In the genomic region with DNA sequence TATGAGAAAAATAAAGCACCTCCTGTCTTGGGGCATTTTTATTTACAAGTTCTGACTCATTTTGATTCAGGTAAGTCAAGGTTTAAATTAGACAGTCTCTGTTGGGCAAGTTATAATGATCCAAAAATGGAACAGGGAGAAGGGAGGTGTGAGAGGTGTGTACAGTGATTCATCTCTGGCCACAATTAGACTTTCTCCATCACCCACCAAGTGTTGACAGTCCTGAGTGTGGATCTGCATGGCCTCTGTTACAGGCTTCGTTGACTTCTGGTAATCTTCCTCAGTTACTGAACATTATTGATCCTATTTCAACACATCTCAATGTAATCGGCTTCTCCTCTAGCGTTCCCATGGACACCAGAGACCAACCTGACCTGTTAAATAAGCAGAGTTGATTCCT, we compare ENCODE assay signal across 24 mouse cellular contexts. TPM values are rescaled to one million over a fixed set of nuclear protein-coding genes. Genes with fewer than 3 reads are reported as not detected.
DNase-seq lines count a peak whose midpoint lies in the region; ATAC-seq and TF ChIP-seq lines count a peak whose summit lies in the region.
"Had no signal": no experiment of that assay in that cellular context is flagged by ENCODE, and none has a peak within 500 bp of the region (broad histone marks: within the 10 kb centered on the region; RNA-seq: fewer than 3 reads in every experiment).

No protein-coding gene starts in this region.

- H3K36me3 ChIP-seq in heart, adult 2 months (ENCODE audit: control insufficient read depth, insufficient read depth, low read length): no peaks in the 10 kb centered on the region; the same call in 1 of the 2 replicates
- no peaks in the 10 kb centered on the region for H3K36me3 ChIP-seq in heart, embryonic 16.5 days (ENCODE audit: control insufficient read depth, insufficient read depth)
- no peaks in the 10 kb centered on the region for H3K36me3 ChIP-seq in neural tube, embryonic 15.5 days
- H3K36me3 ChIP-seq in limb, embryonic 10.5 days: no peaks in the 10 kb centered on the region
- H3K36me3 ChIP-seq: embryonic facial prominence, embryonic 10.5 days; heart, embryonic 13.5 days; hindbrain, embryonic 15.5 days had no signal

- peak in 1 of 2 experiments; percentile 50 for DNase-seq in heart, adult 2 months
- DNase-seq in heart, postnatal 25 days (ENCODE audit: low spot score): no peak
- DNase-seq in heart, adult 9 months (ENCODE audit: low spot score in 2 of 2): peak; percentile 49 to 59
- peak; percentile 17 to 27 for DNase-seq in heart, postnatal 36 days
- DNase-seq in limb, embryonic 10.5 days (ENCODE audit: low spot score): no peak
- DNase-seq: adrenal gland, postnatal 25 days; cerebellum, adult 2 months; cerebellum, postnatal 10 days; gastrocnemius, postnatal 36 days; kidney, adult 2 months had no signal

- no peaks in the 10 kb centered on the region for H3K27me3 ChIP-seq in heart, adult 2 months (ENCODE audit: control insufficient read depth, insufficient read depth, low read length)
- H3K27me3 ChIP-seq in heart, embryonic 16.5 days (ENCODE audit: control insufficient read depth, insufficient read depth, low read length): no peaks in the 10 kb centered on the region
- H3K27me3 ChIP-seq in neural tube, embryonic 15.5 days (replicated peaks): no peaks in the 10 kb centered on the region
- no peaks in the 10 kb centered on the region for H3K27me3 ChIP-seq in limb, embryonic 10.5 days (ENCODE audit: low read depth, poor library complexity, severe bottlenecking)
- H3K27me3 ChIP-seq: CH12.LX; heart, embryonic 13.5 days; hindbrain, embryonic 15.5 days; Patski had no signal

- no peak overlapping the region for H3K9ac ChIP-seq in heart, adult 2 months (ENCODE audit: low read depth, low read length)
- H3K9ac ChIP-seq in heart, embryonic 16.5 days (ENCODE audit: low read length): no peak overlapping the region
- no peak overlapping the region for H3K9ac ChIP-seq in neural tube, embryonic 15.5 days (replicated peaks)
- H3K9ac ChIP-seq: heart, embryonic 13.5 days; hindbrain, embryonic 15.5 days had no signal

- no peaks in the 10 kb centered on the region for H3K9me3 ChIP-seq in heart, embryonic 16.5 days (replicated peaks; ENCODE audit: control insufficient read depth, low read length)
- H3K9me3 ChIP-seq in neural tube, embryonic 15.5 days (replicated peaks): no peaks in the 10 kb centered on the region
- no peaks in the 10 kb centered on the region for H3K9me3 ChIP-seq in limb, embryonic 10.5 days (replicated peaks)
- H3K9me3 ChIP-seq: embryonic facial prominence, embryonic 10.5 days; heart, embryonic 13.5 days; hindbrain, embryonic 15.5 days had no signal

- 47% methylated on average over 3 of the region's 3 CpGs for WGBS in heart, adult 2 months
- 46% methylated on average over 3 of the region's 3 CpGs for WGBS in heart, embryonic 16.5 days
- 92% methylated on average over 3 of the region's 3 CpGs for WGBS in neural tube, embryonic 15.5 days
- 84% methylated on average over 3 of the region's 3 CpGs for WGBS in limb, embryonic 10.5 days

- H3K4me1 ChIP-seq in heart, adult 2 months (ENCODE audit: control insufficient read depth, insufficient read depth, low read length): no peaks in the 10 kb centered on the region
- H3K4me1 ChIP-seq in heart, embryonic 16.5 days (ENCODE audit: control insufficient read depth, insufficient read depth, low read length): peaks cover 8% of the 10 kb centered on the region
- no peaks in the 10 kb centered on the region for H3K4me1 ChIP-seq in neural tube, embryonic 15.5 days
- H3K4me1 ChIP-seq in limb, embryonic 10.5 days: no peaks in the 10 kb centered on the region
- H3K4me1 ChIP-seq: embryonic facial prominence, embryonic 10.5 days; heart, embryonic 13.5 days; hindbrain, embryonic 15.5 days had no signal

- H3K79me2 ChIP-seq in heart, adult 2 months (replicated peaks; ENCODE audit: control insufficient read depth, insufficient read depth, low read length): no peaks in the 10 kb centered on the region

- H3K4me2 ChIP-seq in heart, embryonic 16.5 days (ENCODE audit: low read depth, low read length): no peak overlapping the region; the same call in 1 of the 2 replicates
- no peak overlapping the region for H3K4me2 ChIP-seq in neural tube, embryonic 15.5 days
- H3K4me2 ChIP-seq: heart, embryonic 13.5 days; hindbrain, embryonic 15.5 days had no signal

- no peak for TF ChIP-seq POLR2A in heart, adult 2 months (IDR thresholded peaks at IDR 0.05; ENCODE audit: insufficient read depth, low read depth, low read length)

- no peak overlapping the region for H3K4me3 ChIP-seq in heart, adult 2 months
- no peak overlapping the region for H3K4me3 ChIP-seq in heart, embryonic 16.5 days (ENCODE audit: low read length)
- no peak overlapping the region for H3K4me3 ChIP-seq in neural tube, embryonic 15.5 days (replicated peaks)
- no peak overlapping the region for H3K4me3 ChIP-seq in limb, embryonic 10.5 days
- H3K4me3 ChIP-seq: embryonic facial prominence, embryonic 10.5 days; heart, embryonic 13.5 days; hindbrain, embryonic 15.5 days had no signal

- no peak for TF ChIP-seq EP300 in heart, adult 2 months (IDR thresholded peaks at IDR 0.05; ENCODE audit: insufficient read depth, low read depth, low read length)

- peak; percentile 83 for ATAC-seq in heart, embryonic 16.5 days (replicated peaks; ENCODE audit: extremely low read depth, insufficient read depth, low FRiP score)
- no peak for ATAC-seq in neural tube, embryonic 15.5 days (ENCODE audit: low FRiP score)
- ATAC-seq: activated CD4-positive, CD25-positive, alpha-beta regulatory T cell, adult 4 months; forebrain, embryonic 14.5 days; intestine, embryonic 16.5 days; Patski had no signal

- intact Hi-C loops in heart, adult 2 months (cut with DNase I): no loop called here
- intact Hi-C loops in heart, postnatal 25 days (cut with DNase I): no loop called here
- intact Hi-C loops in heart, postnatal 36 days (cut with DNase I): no loop called here

- no peak for TF ChIP-seq CTCF in heart, adult 2 months (IDR thresholded peaks at IDR 0.05)

- peak overlapping the region; percentile 64 for H3K27ac ChIP-seq in heart, adult 2 months
- H3K27ac ChIP-seq in heart, embryonic 16.5 days (ENCODE audit: low read length): no peak overlapping the region
- no peak overlapping the region for H3K27ac ChIP-seq in neural tube, embryonic 15.5 days (replicated peaks)
- H3K27ac ChIP-seq in limb, embryonic 10.5 days: no peak overlapping the region
- H3K27ac ChIP-seq: embryonic facial prominence, embryonic 10.5 days; heart, embryonic 13.5 days; hindbrain, embryonic 15.5 days had no signal

RNA-seq across cellular contexts. Expression of a gene that starts 32.2 kb away (rescaled TPM):
- total RNA-seq in heart, adult 2 months (2021): not detected
- polyA plus RNA-seq in heart, adult 2 months (2012; rRNA removed): not detected in 2 replicates
- total RNA-seq in heart, postnatal 25 days (2021): not detected
- polyA plus RNA-seq in heart, embryonic 16.5 days (2015; fragmentation: Nextera tagmentation; extraction: Ambion mirVana): not detected in 2 replicates
- total RNA-seq in heart, postnatal 36 days (2021): not detected
- 0.09 and 0.44 TPM in 2 replicates for polyA plus RNA-seq in neural tube, embryonic 15.5 days (2015; fragmentation: Nextera tagmentation; extraction: Ambion mirVana)
- not detected in 2 replicates for polyA plus RNA-seq in limb, embryonic 10.5 days (2016; fragmentation: Nextera tagmentation; extraction: Ambion mirVana)
- total RNA-seq: adrenal gland, adult 18-20 months; adrenal gland, postnatal 25 days; CH12.LX; gastrocnemius, adult 8-10 months; gastrocnemius, postnatal 36 days had no signal
- polyA plus RNA-seq: activated CD4-positive, CD25-positive, alpha-beta regulatory T cell, adult 4 months; embryonic facial prominence, embryonic 10.5 days; embryonic facial prominence, embryonic 14.5 days; forebrain, embryonic 14.5 days; heart, embryonic 13.5 days; hindbrain, embryonic 11.5 days; intestine, embryonic 16.5 days; kidney, adult 2 months had no signal

RNA-seq across cellular contexts. Expression of a gene that starts 48.7 kb away (rescaled TPM):
- total RNA-seq in heart, adult 2 months (2021): under 1 TPM; 0.07 to 0.08 TPM
- 0.25 and 0.50 TPM in 2 replicates for polyA plus RNA-seq in heart, adult 2 months (2012; rRNA removed)
- total RNA-seq in heart, postnatal 25 days (2021): under 1 TPM; 0.25 to 0.60 TPM
- polyA plus RNA-seq in heart, embryonic 16.5 days (2015; fragmentation: Nextera tagmentation; extraction: Ambion mirVana): not detected in 2 replicates
- under 1 TPM; 0.22 to 0.54 TPM for total RNA-seq in heart, postnatal 36 days (2021)
- 0.18 and 0.26 TPM in 2 replicates for polyA plus RNA-seq in neural tube, embryonic 15.5 days (2015; fragmentation: Nextera tagmentation; extraction: Ambion mirVana)
- polyA plus RNA-seq in limb, embryonic 10.5 days (2016; fragmentation: Nextera tagmentation; extraction: Ambion mirVana): not detected in 2 replicates
- total RNA-seq: CH12.LX had no signal
- polyA plus RNA-seq: activated CD4-positive, CD25-positive, alpha-beta regulatory T cell, adult 4 months; embryonic facial prominence, embryonic 10.5 days had no signal

Comparison
In these comparisons a context has a peak if more than half of its experiments do, and no peak if none do; other contexts are left out.
1. DNase-seq: peak in heart, adult 9 months (2 of 2) and heart, postnatal 36 days (2 of 2); none in heart, postnatal 25 days (single experiment) and limb, embryonic 10.5 days (single experiment).